Mouse (Mus musculus) midbrain, embryonic 12.5 days (tissue): ENCODE measurements around the gene Cavin3. TPM values are rescaled to one million over a fixed set of nuclear protein-coding genes. Genes with fewer than 3 reads are reported as not detected.
"Not testable (repeated sequence)": the region's sequence is repeated elsewhere in the genome, so short reads cannot be mapped to it uniquely, and the experiment has no call there.

Experiments
- ATAC-seq: fragments of 200-750 bp; cut with Nextera tagmentation; 2 replicates; pipeline ENCODE4 v1.8.0; 2017; ENCODE audit warnings: low read depth, moderate TSS enrichment, moderate library complexity; ENCODE audit not compliant: low FRiP score
- H3K27ac ChIP-seq: fragments of 300-500 bp; sonication (generic); replicated peaks from 2 replicates; pipeline ENCODE4 v1.5.1; 2016; ENCODE audit warnings: mild to moderate bottlenecking
- H3K27me3 ChIP-seq: fragments of 300-500 bp; sonication (generic); 2 replicates; pipeline ENCODE4 v1.6.1; 2016; ENCODE audit warnings: mild to moderate bottlenecking
- H3K36me3 ChIP-seq: fragments of 300-500 bp; sonication (generic); 2 replicates; pipeline ENCODE4 v1.6.1; 2016
- H3K4me1 ChIP-seq: fragments of 300-500 bp; sonication (generic); 2 replicates; pipeline ENCODE4 v1.6.1; 2016
- H3K4me2 ChIP-seq: fragments of 300-500 bp; sonication (generic); replicated peaks from 2 replicates; pipeline ENCODE4 v1.6.1; 2016; ENCODE audit warnings: mild to moderate bottlenecking, moderate library complexity
- H3K4me3 ChIP-seq: fragments of 300-500 bp; sonication (generic); 2 replicates; pipeline ENCODE4 v1.5.1; 2016; ENCODE audit warnings: mild to moderate bottlenecking
- H3K9ac ChIP-seq: fragments of 300-500 bp; sonication (generic); replicated peaks from 2 replicates; pipeline ENCODE4 v1.6.1; 2016; ENCODE audit warnings: mild to moderate bottlenecking, moderate library complexity
- H3K9me3 ChIP-seq: fragments of 300-500 bp; sonication (generic); 2 replicates; pipeline ENCODE4 v1.6.1; 2016; ENCODE audit warnings: mild to moderate bottlenecking
- WGBS: fragments of 180-500 bp; shearing (Covaris S2); methylation state at CpG from one replicate; pipeline ENCODE4 v1.1.7; 2016; 5-methylcytosine and 5-hydroxymethylcytosine counted together
- polyA plus RNA-seq: library from polyadenylated mRNA; unstranded; fragments of >200 nt; fragmentation: Nextera tagmentation; extraction: Ambion mirVana; gene quantifications from 2 replicates; pipeline ENCODE4 v1.2.1, GENCODE M21; 2016

Cavin3 gene
- polyA plus RNA-seq, 1 experiment from 2014 or later = 36.3 TPM

DNA sequence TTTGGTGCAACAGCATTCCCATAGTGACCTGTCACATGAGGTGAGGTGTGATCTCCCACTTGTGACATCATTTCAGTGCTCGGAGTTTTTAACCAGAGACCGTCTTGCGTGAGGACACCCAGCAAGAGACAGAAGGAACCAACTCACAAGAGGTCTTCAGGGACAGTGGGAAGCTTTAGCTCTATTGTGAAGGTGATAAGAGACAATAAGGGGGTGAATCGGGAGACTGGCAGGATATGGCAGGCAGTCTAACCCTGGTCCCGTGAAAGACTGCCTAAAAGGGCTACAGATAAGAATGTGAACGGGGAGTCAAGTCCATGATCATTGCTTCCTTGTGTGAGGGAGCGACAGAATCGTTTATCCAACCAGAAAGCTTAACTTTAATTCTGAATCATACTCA is 3.8 kb downstream of the Cavin3 start:
- no peak overlapping the region for H3K4me2 ChIP-seq
- 82% methylated on average over 8 of the region's 8 CpGs for WGBS
- ATAC-seq = no peak
- H3K27me3 ChIP-seq = peaks cover 29% of the 10 kb centered on the region
- H3K27ac ChIP-seq = no peak overlapping the region
- H3K9me3 ChIP-seq = no peaks in the 10 kb centered on the region
- no peak overlapping the region for H3K4me3 ChIP-seq
- H3K36me3 ChIP-seq = no peaks in the 10 kb centered on the region
- no peak overlapping the region for H3K9ac ChIP-seq
- H3K4me1 ChIP-seq = peaks cover 18% of the 10 kb centered on the region

DNA sequence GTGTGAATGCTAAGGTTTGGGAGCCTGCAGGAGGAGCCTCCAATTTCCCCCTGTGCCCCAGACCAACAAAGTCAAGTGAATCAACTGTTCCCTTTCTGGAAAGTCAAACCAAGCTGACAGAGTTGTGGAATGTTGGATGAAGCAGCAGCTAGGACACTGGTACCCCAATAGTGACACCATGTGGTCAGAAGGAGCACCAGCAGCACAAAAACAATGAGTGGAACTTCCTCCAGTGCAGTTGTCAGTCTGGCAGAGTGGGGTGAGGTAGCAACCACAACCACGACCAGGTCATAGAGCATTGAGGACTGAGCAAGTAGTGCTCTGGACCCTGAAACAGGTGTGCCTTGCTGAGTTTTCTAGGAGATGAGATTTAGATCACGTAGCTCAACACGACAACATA is 4.3 kb downstream of the Cavin3 start:
- Histone ChIP-seq H3K9ac (no peak overlapping the region), H3K27ac (no peak overlapping the region), H3K4me3 (no peak overlapping the region), H3K9me3 (no peaks in the 10 kb centered on the region), H3K27me3 (peaks cover 24% of the 10 kb centered on the region), H3K4me2 (no peak overlapping the region), H3K36me3 (no peaks in the 10 kb centered on the region), H3K4me1 (peaks cover 18% of the 10 kb centered on the region)
- no peak for ATAC-seq
- WGBS = 64% methylated on average over 3 of the region's 3 CpGs

GRCm38 (mm10) chr7:105477433-105477700 is 4.7 kb downstream of the Cavin3 start:
- Histone ChIP-seq H3K4me2 (no peak overlapping the region), H3K36me3 (no peaks in the 10 kb centered on the region), H3K27me3 (peaks cover 21% of the 10 kb centered on the region), H3K27ac (no peak overlapping the region), H3K9ac (no peak overlapping the region), H3K9me3 (no peaks in the 10 kb centered on the region), H3K4me3 (no peak overlapping the region), H3K4me1 (peaks cover 15% of the 10 kb centered on the region)
- no peak for ATAC-seq
- WGBS = 98% methylated on average over 1 of the region's 1 CpGs

DNA sequence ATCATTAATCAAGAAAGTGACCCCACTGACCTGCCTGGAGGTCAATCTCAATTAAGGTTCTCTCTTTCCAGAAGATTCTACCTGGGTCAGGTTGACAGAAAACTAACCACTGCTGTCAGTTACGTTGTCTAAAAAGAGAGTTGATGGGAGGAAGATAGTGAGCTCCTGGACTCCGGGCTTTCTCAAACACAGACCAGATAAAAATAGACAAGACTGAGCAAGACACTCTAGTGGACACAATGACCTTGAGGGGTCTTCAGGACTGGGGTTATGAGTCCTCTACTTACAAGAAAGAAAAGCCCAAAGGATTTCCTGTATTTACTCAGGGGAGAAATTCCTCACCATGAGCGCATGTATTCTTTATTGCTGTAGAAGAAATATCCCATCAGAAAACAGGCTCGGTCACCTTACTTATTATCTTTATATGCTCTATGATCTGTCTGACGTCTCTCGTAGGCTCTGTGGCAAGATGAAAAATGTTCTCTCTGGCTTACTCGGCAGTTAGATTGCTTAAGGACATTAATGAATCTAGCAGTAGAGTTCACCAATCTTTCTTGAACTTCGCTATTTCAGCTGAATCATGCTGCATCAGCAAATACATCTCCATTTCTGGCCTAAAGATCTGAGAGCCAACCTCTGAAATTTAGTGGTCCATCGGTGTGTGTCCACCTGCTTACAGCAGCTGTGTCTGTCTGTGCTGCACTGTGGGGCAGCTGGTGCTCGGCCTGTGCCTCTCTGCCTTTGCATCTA is 5.2 kb downstream of the Cavin3 start:
- Histone ChIP-seq H3K27me3 (peaks cover 18% of the 10 kb centered on the region), H3K9me3 (no peaks in the 10 kb centered on the region), H3K27ac (no peak overlapping the region), H3K36me3 (no peaks in the 10 kb centered on the region), H3K4me2 (no peak overlapping the region), H3K9ac (no peak overlapping the region), H3K4me1 (peaks cover 10% of the 10 kb centered on the region), H3K4me3 (no peak overlapping the region)
- no peak for ATAC-seq
- whole genome bisulfite sequencing = 87% methylated on average over 10 of the region's 10 CpGs

GRCm38 (mm10) chr7:105475396-105475949 is 6.6 kb downstream of the Cavin3 start:
- H3K27ac ChIP-seq = no peak overlapping the region
- WGBS = 82% methylated on average over 7 of the region's 7 CpGs
- peaks cover 5% of the 10 kb centered on the region; the same call in 1 of the 2 replicates for H3K27me3 ChIP-seq
- H3K9me3 ChIP-seq = no peaks in the 10 kb centered on the region
- no peak overlapping the region for H3K4me2 ChIP-seq
- no peak for ATAC-seq
- no peaks in the 10 kb centered on the region for H3K36me3 ChIP-seq
- H3K4me1 ChIP-seq = 0 out of 2 replicates have a peak, but pooled peaks cover 3% of the 10 kb centered on the region
- no peak overlapping the region for H3K9ac ChIP-seq
- no peak overlapping the region for H3K4me3 ChIP-seq

GRCm38 (mm10) chr7:105474771-105475315 is 7.3 kb downstream of the Cavin3 start:
- Histone ChIP-seq H3K4me1 (no peaks in the 10 kb centered on the region), H3K4me3 (no peak overlapping the region), H3K4me2 (no peak overlapping the region), H3K36me3 (no peaks in the 10 kb centered on the region), H3K9me3 (no peaks in the 10 kb centered on the region), H3K27ac (no peak overlapping the region), H3K27me3 (no peaks in the 10 kb centered on the region), H3K9ac (no peak overlapping the region)
- no peak for ATAC-seq
- 80% methylated on average over 4 of the region's 4 CpGs for WGBS

- WGBS = 67% methylated on average over 1 of the region's 1 CpGs
- no peak overlapping the region for H3K9ac ChIP-seq
- no peak for ATAC-seq
- H3K36me3 ChIP-seq = no peaks in the 10 kb centered on the region
- no peak overlapping the region for H3K4me3 ChIP-seq
- no peaks in the 10 kb centered on the region for H3K9me3 ChIP-seq
- H3K4me1 ChIP-seq = no peaks in the 10 kb centered on the region
- no peak overlapping the region for H3K4me2 ChIP-seq
- H3K27me3 ChIP-seq = no peaks in the 10 kb centered on the region
- H3K27ac ChIP-seq = no peak overlapping the region
Observed at GRCm38 (mm10) chr7:105472607-105473006, 9.5 kb downstream of the Cavin3 start.

GRCm38 (mm10) chr7:105465505-105465904 is 16.6 kb downstream of the Cavin3 start:
- H3K27me3 ChIP-seq, H3K9me3 ChIP-seq, H3K9ac ChIP-seq, H3K36me3 ChIP-seq, H3K4me3 ChIP-seq, H3K4me2 ChIP-seq, H3K4me1 ChIP-seq, ATAC-seq, H3K27ac ChIP-seq: not testable (repeated sequence)
- 90% methylated on average over 5 of the region's 5 CpGs for WGBS

- H3K4me3 ChIP-seq = no peak overlapping the region
- H3K4me1 ChIP-seq = no peaks in the 10 kb centered on the region
- no peaks in the 10 kb centered on the region for H3K9me3 ChIP-seq
- H3K27ac ChIP-seq = no peak overlapping the region
- no peak for ATAC-seq
- no peaks in the 10 kb centered on the region for H3K36me3 ChIP-seq
- H3K27me3 ChIP-seq = no peaks in the 10 kb centered on the region
- no peak overlapping the region for H3K9ac ChIP-seq
- no peak overlapping the region for H3K4me2 ChIP-seq
Observed at GRCm38 (mm10) chr7:105458546-105458945, 23.6 kb downstream of the Cavin3 start.

GRCm38 (mm10) chr7:105453345-105453744 is 28.8 kb downstream of the Cavin3 start:
- H3K9me3 ChIP-seq = not testable (repeated sequence)

GRCm38 (mm10) chr7:105445076-105445475 is 37.0 kb downstream of the Cavin3 start:
- Histone ChIP-seq H3K27ac (no peak overlapping the region), H3K36me3 (no peaks in the 10 kb centered on the region), H3K4me2 (no peak overlapping the region), H3K9me3 (no peaks in the 10 kb centered on the region), H3K27me3 (no peaks in the 10 kb centered on the region), H3K4me1 (no peaks in the 10 kb centered on the region), H3K4me3 (no peak overlapping the region), H3K9ac (no peak overlapping the region)
- 82% methylated on average over 3 of the region's 3 CpGs for WGBS
- ATAC-seq = no peak

More at GRCm38 (mm10) chr7:105453345-105453744, 28.8 kb downstream of the Cavin3 start:
- not testable (repeated sequence) for H3K9ac ChIP-seq, H3K4me1 ChIP-seq, H3K4me2 ChIP-seq, H3K4me3 ChIP-seq, H3K27me3 ChIP-seq, H3K36me3 ChIP-seq, H3K27ac ChIP-seq, ATAC-seq
- 91% methylated on average over 4 of the region's 4 CpGs for WGBS

DNA sequence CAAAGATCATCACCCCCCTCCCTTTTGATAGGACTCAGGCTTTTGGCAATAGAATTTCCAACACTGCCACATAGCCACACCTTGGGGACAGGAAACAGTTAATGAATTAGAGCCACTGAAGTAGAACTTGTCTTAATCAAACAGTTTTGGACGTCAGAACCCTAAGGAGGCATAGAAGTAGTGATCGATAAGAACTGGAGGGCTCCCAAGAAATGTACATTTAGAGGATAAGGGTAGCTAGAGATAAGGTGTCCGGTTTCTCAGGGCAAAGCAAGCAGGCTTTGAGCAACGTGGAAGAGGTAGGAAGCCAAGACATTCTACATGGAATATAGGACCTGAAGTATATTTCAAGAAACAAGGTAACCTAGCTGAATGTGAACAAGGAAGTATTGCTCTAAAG is 40.7 kb downstream of the Cavin3 start:
- no peak for ATAC-seq
- WGBS = 65% methylated on average over 4 of the region's 4 CpGs
- Histone ChIP-seq H3K4me1 (no peaks in the 10 kb centered on the region), H3K9me3 (no peaks in the 10 kb centered on the region), H3K36me3 (no peaks in the 10 kb centered on the region), H3K4me3 (no peak overlapping the region), H3K4me2 (no peak overlapping the region), H3K27ac (no peak overlapping the region), H3K9ac (no peak overlapping the region), H3K27me3 (no peaks in the 10 kb centered on the region)
